Mouse (Mus musculus): ENCODE data around the gene Kctd21.

DNA sequence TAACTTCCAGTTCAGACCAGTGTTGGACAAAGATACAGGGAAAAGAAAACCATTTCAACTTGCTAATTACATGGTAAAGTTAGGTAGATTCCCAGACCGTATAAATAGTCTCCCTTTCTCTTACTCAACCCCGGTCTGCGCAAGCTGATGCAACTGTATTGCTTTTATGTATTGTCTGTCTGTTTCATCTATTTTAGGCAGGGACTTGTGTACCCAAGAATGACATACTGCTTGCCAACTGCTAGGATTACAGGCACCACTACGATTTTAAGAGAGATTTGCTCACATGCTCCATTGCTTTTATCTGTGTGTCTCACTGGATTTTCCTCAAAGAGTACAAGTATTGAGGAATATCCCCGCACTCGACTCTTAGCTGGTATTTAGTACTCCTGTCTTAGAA is 66.8 kb downstream of the Kctd21 start:
- TF ChIP-seq CTCF (IDR thresholded peaks at IDR 0.05) (no peak), EP300 (IDR thresholded peaks at IDR 0.05) (no peak)
